8 mouse cellular contexts compared by ENCODE assay signal in genomic region chr2:65846000-65846755, GRCm38 (mm10). TPM values are rescaled to one million over a fixed set of nuclear protein-coding genes. Genes with fewer than 3 reads are reported as not detected.
A peak's percentile ranks its signal among the peaks of the same experiment; 100 is the strongest.
DNase-seq lines count a peak whose midpoint lies in the region; ATAC-seq and TF ChIP-seq lines count a peak whose summit lies in the region.

No protein-coding gene starts in this region.

- no peaks in the 10 kb centered on the region for H3K27me3 ChIP-seq in limb, embryonic 11.5 days (ENCODE audit: control insufficient read depth, insufficient read depth, low read length)

- intact Hi-C loops in gastrocnemius, adult 2 months (cut with DNase I): no loop called here
- intact Hi-C loops in gastrocnemius, postnatal 36 days (cut with DNase I): no loop called here

- H3K36me3 ChIP-seq in limb, embryonic 11.5 days (ENCODE audit: control insufficient read depth, insufficient read depth, low read length): no peaks in the 10 kb centered on the region; the same call in 1 of the 2 replicates

- H3K4me3 ChIP-seq in gastrocnemius, adult 2 months: peak overlapping the region; percentile 57
- H3K4me3 ChIP-seq in limb, embryonic 11.5 days (ENCODE audit: low read depth, low read length): peak overlapping the region; percentile 48

- ATAC-seq in limb, embryonic 11.5 days (ENCODE audit: insufficient number of reproducible peaks, low FRiP score, low TSS enrichment, low read depth): no peak

- no peak for DNase-seq in gastrocnemius, adult 2 months
- DNase-seq in gastrocnemius, postnatal 36 days: no peak
- DNase-seq in right cerebral cortex, postnatal 25 days: peak; percentile 38
- DNase-seq in right cerebral cortex, postnatal 4 days: no peak
- peak; percentile 47 for DNase-seq in limb, embryonic 11.5 days (ENCODE audit: low spot score)
- DNase-seq in retina, embryonic 14.5 days (ENCODE audit: low spot score): peak; percentile 51
- no peak for DNase-seq in spleen, adult 12 weeks (ENCODE audit: low spot score)
- DNase-seq in spleen, postnatal 14 days (ENCODE audit: low spot score in 2 of 2): no peak

- peaks cover 3% of the 10 kb centered on the region; the same call in 1 of the 2 replicates for H3K4me1 ChIP-seq in limb, embryonic 11.5 days (ENCODE audit: control insufficient read depth, insufficient read depth, low read length)

- peak overlapping the region; percentile 69 for H3K9ac ChIP-seq in limb, embryonic 11.5 days (ENCODE audit: low read length)

- WGBS in limb, embryonic 11.5 days: under 1% methylated on average over 22 of the region's 22 CpGs

- TF ChIP-seq CTCF in gastrocnemius, adult 2 months (IDR thresholded peaks at IDR 0.05): no peak

- H3K4me2 ChIP-seq in limb, embryonic 11.5 days (ENCODE audit: low read depth, severe bottlenecking): peak overlapping the region; percentile 52

- H3K27ac ChIP-seq in gastrocnemius, adult 2 months: no peak overlapping the region
- H3K27ac ChIP-seq in limb, embryonic 11.5 days (replicated peaks; ENCODE audit: low read depth, low read length): 0 out of 2 replicates have a peak overlapping the region, but pooled peaks have one; percentile 30

- H3K9me3 ChIP-seq in limb, embryonic 11.5 days (ENCODE audit: control insufficient read depth, low read length): no peaks in the 10 kb centered on the region

RNA-seq across cellular contexts. Expression of gene Csrnp3, which starts 0.6 kb away (rescaled TPM):
- total RNA-seq in gastrocnemius, adult 2 months (2021): not detected
- under 1 TPM; 0.08 to 0.20 TPM for total RNA-seq in gastrocnemius, postnatal 36 days (2021)
- 8.4 and 10.8 TPM in 2 replicates for polyA plus RNA-seq in limb, embryonic 11.5 days (2014; fragmentation: Nextera tagmentation; extraction: Ambion mirVana)

Comparison
In these comparisons a context has a peak if more than half of its experiments do, and no peak if none do; other contexts are left out.
1. DNase-seq: peak in right cerebral cortex, postnatal 25 days (single experiment), limb, embryonic 11.5 days (single experiment) and retina, embryonic 14.5 days (single experiment); none in gastrocnemius, adult 2 months (single experiment), gastrocnemius, postnatal 36 days (0 of 2), right cerebral cortex, postnatal 4 days (single experiment), spleen, adult 12 weeks (single experiment) and spleen, postnatal 14 days (0 of 2).